Mouse (Mus musculus): Measurements from ENCODE around the gene Ttll11.

GRCm38 (mm10) chr2:35803095-35803494 is 176.6 kb downstream of the Ttll11 start:
- no peak for TF ChIP-seq CTCF (IDR thresholded peaks at IDR 0.05; ENCODE audit: control insufficient read depth, insufficient read depth, low read length)
- no peak for TF ChIP-seq POLR2A (IDR thresholded peaks at IDR 0.05; ENCODE audit: borderline replicate concordance, control insufficient read depth, low read depth, low read length)

Measured in bone marrow, adult 2 months (tissue).